Mouse (Mus musculus): ENCODE results near the gene Gm2030. TPM values are rescaled to one million over a fixed set of nuclear protein-coding genes. Genes with fewer than 3 reads are reported as not detected.
"Not testable (repeated sequence)": the region's sequence is repeated elsewhere in the genome, so short reads cannot be mapped to it uniquely, and the experiment has no call there.

Gm2030 gene
- not detected for total RNA-seq (2021)
- long read RNA-seq, result 0 reads

DNA sequence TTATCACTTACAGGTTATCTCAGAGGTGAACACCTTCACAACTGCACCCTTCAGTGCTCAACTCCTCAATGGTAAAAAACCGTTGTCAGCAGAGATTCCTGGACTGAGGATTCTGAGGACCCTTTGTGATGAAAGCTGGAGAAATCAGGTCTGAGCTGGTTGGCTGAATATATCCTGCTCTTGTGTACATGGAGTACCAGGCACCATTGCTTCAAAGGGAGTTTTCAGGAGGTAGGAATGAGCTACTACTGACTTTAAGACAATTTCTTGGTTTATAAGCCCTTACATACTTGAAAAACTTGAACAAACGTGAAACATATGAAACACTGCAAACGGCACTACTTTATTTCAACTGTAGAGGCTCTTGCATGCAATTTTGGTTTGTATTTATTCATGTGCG, at the start of gene Gm2030:
Gene Gm2030 (minus strand): TSS at position 101 of the 400 bp plus-strand sequence.
- not testable (repeated sequence) for DNase-seq (ENCODE audit: low spot score in 2 of 2)

Other genes with a start within 250 kb of the Gm2030 start
- not detected for gene Gm2012, start 78.7 kb downstream of the Gm2030 start, total RNA-seq (2021)
- gene Slx, start 235.5 kb upstream of the Gm2030 start, total RNA-seq (2021), result not detected